Mouse (Mus musculus) embryo, embryonic 11.5 days (tissue): ENCODE results near the gene Ankrd34c.

Source experiments
- DNase-seq: peaks from one replicate; pipeline ENCODE4 v3.0.0-alpha.2; 2012; ENCODE audit warnings: low read depth, low spot score

The Ankrd34c gene

GRCm38 (mm10) chr9:89738295-89738694 lies at the start of gene Ankrd34c:
Ankrd34c (minus strand) TSS chr9:89738475.
- DNase-seq, result no peak

- no peak for DNase-seq
Measured at GRCm38 (mm10) chr9:89787532-89787931, 49.3 kb upstream of the Ankrd34c start.

- no peak for DNase-seq
Measured at GRCm38 (mm10) chr9:89781395-89781927, 43.2 kb upstream of the Ankrd34c start.

- DNase-seq, result no peak
Measured at GRCm38 (mm10) chr9:89779237-89779636, 41.0 kb upstream of the Ankrd34c start.

- DNase-seq, result no peak
Measured at GRCm38 (mm10) chr9:89771153-89771552, 32.9 kb upstream of the Ankrd34c start.

- no peak for DNase-seq
Measured at GRCm38 (mm10) chr9:89762017-89762416, 23.7 kb upstream of the Ankrd34c start.

GRCm38 (mm10) chr9:89758569-89758968 lies 20.3 kb upstream of the Ankrd34c start:
- DNase-seq, result no peak

GRCm38 (mm10) chr9:89758139-89758538 lies 19.9 kb upstream of the Ankrd34c start:
- DNase-seq, result no peak

GRCm38 (mm10) chr9:89757571-89757970 lies 19.3 kb upstream of the Ankrd34c start:
- no peak for DNase-seq

GRCm38 (mm10) chr9:89740041-89740440 lies 1.8 kb upstream of the Ankrd34c start:
- no peak for DNase-seq

- no peak for DNase-seq
Measured at GRCm38 (mm10) chr9:89737888-89738287, 387 bp downstream of the Ankrd34c start.

- peak; percentile 45 for DNase-seq
Measured at GRCm38 (mm10) chr9:89736932-89737705, 1.2 kb downstream of the Ankrd34c start.

- DNase-seq, result peak; percentile 13
Measured at GRCm38 (mm10) chr9:89706906-89707305, 31.4 kb downstream of the Ankrd34c start.

- no peak for DNase-seq
Measured at GRCm38 (mm10) chr9:89705197-89705533, 33.1 kb downstream of the Ankrd34c start.

- DNase-seq, result peak; percentile 83
Measured at GRCm38 (mm10) chr9:89704265-89705196, 33.7 kb downstream of the Ankrd34c start, which contains the start of gene Tmed3. Tmed3 (minus strand) TSS chr9:89705068.

- DNase-seq, result no peak
Measured at GRCm38 (mm10) chr9:89700910-89701457, 37.3 kb downstream of the Ankrd34c start.

- no peak for DNase-seq
Measured at GRCm38 (mm10) chr9:89695143-89695542, 43.1 kb downstream of the Ankrd34c start.

GRCm38 (mm10) chr9:89693670-89694069 lies 44.6 kb downstream of the Ankrd34c start:
- DNase-seq, result no peak

GRCm38 (mm10) chr9:89689179-89689578 lies 49.1 kb downstream of the Ankrd34c start:
- DNase-seq, result no peak

- no peak for DNase-seq
Measured at GRCm38 (mm10) chr9:89687503-89688226, 50.6 kb downstream of the Ankrd34c start.

- DNase-seq, result no peak
Measured at GRCm38 (mm10) chr9:89686262-89686661, 52.0 kb downstream of the Ankrd34c start.
